Mouse (Mus musculus): ENCODE data around the gene Tcf7l1. TPM values are rescaled to one million over a fixed set of nuclear protein-coding genes. Genes with fewer than 3 reads are reported as not detected.
"Not testable (repeated sequence)": the region's sequence is repeated elsewhere in the genome, so short reads cannot be mapped to it uniquely, and the experiment has no call there.

Tcf7l1 gene
- total RNA-seq (2014; rRNA removed) (0.80 and 3.1 TPM in 2 replicates), polyA plus RNA-seq (2015; fragmentation: Nextera tagmentation; extraction: Ambion mirVana) (5.8 and 6.0 TPM in 2 replicates)

GRCm38 (mm10) chr6:72788892-72789699 lies at the start of gene Tcf7l1:
Tcf7l1 (minus strand) TSS chr6:72789254.
- peak; percentile 88 for ATAC-seq (ENCODE audit: low FRiP score)
- WGBS: under 1% methylated on average over 57 of the region's 80 CpGs
- peak within 1 kb of the TSS; percentile 20 for H3K9ac ChIP-seq (replicated peaks; ENCODE audit: low read length, poor library complexity, severe bottlenecking)

GRCm38 (mm10) chr6:72837756-72838155 lies 48.7 kb upstream of the Tcf7l1 start:
- no peak for TF ChIP-seq CTCF (IDR thresholded peaks at IDR 0.05)
- no peak overlapping the region for H3K4me2 ChIP-seq (ENCODE audit: low read depth, low read length, poor library complexity, severe bottlenecking)
- no peak overlapping the region for H3K27ac ChIP-seq (ENCODE audit: low read depth, low read length)
- H3K36me3 ChIP-seq (ENCODE audit: insufficient read depth, low read length): peaks cover 13% of the 10 kb centered on the region; the same call in 1 of the 2 replicates
- no peak for DNase-seq (ENCODE audit: low spot score)
- no peak overlapping the region for H3K9ac ChIP-seq (replicated peaks; ENCODE audit: low read length, poor library complexity, severe bottlenecking)
- H3K9me3 ChIP-seq (ENCODE audit: low read length): no peaks in the 10 kb centered on the region
- 91% methylated on average over 4 of the region's 4 CpGs for WGBS
- no peak for ATAC-seq (ENCODE audit: low FRiP score)
- H3K4me1 ChIP-seq (ENCODE audit: insufficient read depth, low read length): no peaks in the 10 kb centered on the region
- H3K27me3 ChIP-seq (ENCODE audit: insufficient read depth, low read length): no peaks in the 10 kb centered on the region
- H3K4me3 ChIP-seq (ENCODE audit: low read depth, low read length): no peak overlapping the region

More at GRCm38 (mm10) chr6:72788892-72789699, at the start of gene Tcf7l1:
- H3K27me3 ChIP-seq (ENCODE audit: insufficient read depth, low read length): peaks cover 11% of the 10 kb centered on the region; the same call in 1 of the 2 replicates
- H3K36me3 ChIP-seq (ENCODE audit: insufficient read depth, low read length): no peaks in the 10 kb centered on the region
- H3K9me3 ChIP-seq (ENCODE audit: low read length): no peaks in the 10 kb centered on the region
- H3K27ac ChIP-seq (ENCODE audit: low read depth, low read length): peak within 1 kb of the TSS; percentile 19
- peak within 1 kb of the TSS; percentile 91 for H3K4me2 ChIP-seq (ENCODE audit: low read depth, low read length, poor library complexity, severe bottlenecking)
- TF ChIP-seq CTCF (IDR thresholded peaks at IDR 0.05): peak; percentile 99
- no peaks in the 10 kb centered on the region for H3K4me1 ChIP-seq (ENCODE audit: insufficient read depth, low read length)
- H3K4me3 ChIP-seq (ENCODE audit: low read depth, low read length): peak within 1 kb of the TSS; percentile 59
- peak; percentile 87 for DNase-seq (ENCODE audit: low spot score)

- Histone ChIP-seq H3K27me3 (ENCODE audit: insufficient read depth, low read length) (no peaks in the 10 kb centered on the region), H3K36me3 (ENCODE audit: insufficient read depth, low read length) (no peaks in the 10 kb centered on the region), H3K9ac (replicated peaks; ENCODE audit: low read length, poor library complexity, severe bottlenecking) (no peak overlapping the region), H3K9me3 (ENCODE audit: low read length) (no peaks in the 10 kb centered on the region), H3K27ac (ENCODE audit: low read depth, low read length) (no peak overlapping the region), H3K4me2 (ENCODE audit: low read depth, low read length, poor library complexity, severe bottlenecking) (no peak overlapping the region), H3K4me1 (ENCODE audit: insufficient read depth, low read length) (no peaks in the 10 kb centered on the region), H3K4me3 (ENCODE audit: low read depth, low read length) (no peak overlapping the region)
- TF ChIP-seq CTCF (IDR thresholded peaks at IDR 0.05): no peak
- ATAC-seq (ENCODE audit: low FRiP score) (no peak), DNase-seq (ENCODE audit: low spot score) (no peak)
- WGBS: 66% methylated on average over 4 of the region's 4 CpGs
Measured at GRCm38 (mm10) chr6:72834518-72834917, 45.5 kb upstream of the Tcf7l1 start.

GRCm38 (mm10) chr6:72831858-72832257 lies 42.8 kb upstream of the Tcf7l1 start:
- H3K4me2 ChIP-seq (ENCODE audit: low read depth, low read length, poor library complexity, severe bottlenecking): no peak overlapping the region
- no peaks in the 10 kb centered on the region for H3K36me3 ChIP-seq (ENCODE audit: insufficient read depth, low read length)
- no peak overlapping the region for H3K4me3 ChIP-seq (ENCODE audit: low read depth, low read length)
- no peaks in the 10 kb centered on the region for H3K4me1 ChIP-seq (ENCODE audit: insufficient read depth, low read length)
- H3K27ac ChIP-seq (ENCODE audit: low read depth, low read length): no peak overlapping the region
- no peak for DNase-seq (ENCODE audit: low spot score)
- no peaks in the 10 kb centered on the region for H3K27me3 ChIP-seq (ENCODE audit: insufficient read depth, low read length)
- no peak for ATAC-seq (ENCODE audit: low FRiP score)
- H3K9me3 ChIP-seq (ENCODE audit: low read length): no peaks in the 10 kb centered on the region
- no peak overlapping the region for H3K9ac ChIP-seq (replicated peaks; ENCODE audit: low read length, poor library complexity, severe bottlenecking)
- no peak for TF ChIP-seq CTCF (IDR thresholded peaks at IDR 0.05)
- WGBS: 58% methylated on average over 3 of the region's 3 CpGs

GRCm38 (mm10) chr6:72831276-72831675 lies 42.2 kb upstream of the Tcf7l1 start:
- H3K4me2 ChIP-seq (ENCODE audit: low read depth, low read length, poor library complexity, severe bottlenecking): no peak overlapping the region
- H3K27me3 ChIP-seq (ENCODE audit: insufficient read depth, low read length): no peaks in the 10 kb centered on the region
- H3K9ac ChIP-seq (replicated peaks; ENCODE audit: low read length, poor library complexity, severe bottlenecking): no peak overlapping the region
- H3K27ac ChIP-seq (ENCODE audit: low read depth, low read length): no peak overlapping the region
- no peaks in the 10 kb centered on the region for H3K4me1 ChIP-seq (ENCODE audit: insufficient read depth, low read length)
- H3K9me3 ChIP-seq (ENCODE audit: low read length): no peaks in the 10 kb centered on the region
- H3K36me3 ChIP-seq (ENCODE audit: insufficient read depth, low read length): no peaks in the 10 kb centered on the region
- H3K4me3 ChIP-seq (ENCODE audit: low read depth, low read length): no peak overlapping the region
- DNase-seq (ENCODE audit: low spot score) (peak; percentile 65), ATAC-seq (ENCODE audit: low FRiP score) (no peak)
- 32% methylated on average over 3 of the region's 3 CpGs for WGBS
- TF ChIP-seq CTCF (IDR thresholded peaks at IDR 0.05): peak; percentile 81

GRCm38 (mm10) chr6:72828857-72829256 lies 39.8 kb upstream of the Tcf7l1 start:
- peak; percentile 59 for TF ChIP-seq CTCF (IDR thresholded peaks at IDR 0.05)
- H3K4me3 ChIP-seq (ENCODE audit: low read depth, low read length): no peak overlapping the region
- no peaks in the 10 kb centered on the region for H3K36me3 ChIP-seq (ENCODE audit: insufficient read depth, low read length)
- no peak overlapping the region for H3K9ac ChIP-seq (replicated peaks; ENCODE audit: low read length, poor library complexity, severe bottlenecking)
- 0 out of 2 replicates have a peak, but pooled peaks cover 3% of the 10 kb centered on the region for H3K4me1 ChIP-seq (ENCODE audit: insufficient read depth, low read length)
- H3K27me3 ChIP-seq (ENCODE audit: insufficient read depth, low read length): 0 out of 2 replicates have a peak, but pooled peaks cover 4% of the 10 kb centered on the region
- 79% methylated on average over 3 of the region's 3 CpGs for WGBS
- DNase-seq (ENCODE audit: low spot score) (no peak), ATAC-seq (ENCODE audit: low FRiP score) (no peak)
- H3K27ac ChIP-seq (ENCODE audit: low read depth, low read length): no peak overlapping the region
- H3K9me3 ChIP-seq (ENCODE audit: low read length): no peaks in the 10 kb centered on the region
- no peak overlapping the region for H3K4me2 ChIP-seq (ENCODE audit: low read depth, low read length, poor library complexity, severe bottlenecking)

GRCm38 (mm10) chr6:72828037-72828436 lies 39.0 kb upstream of the Tcf7l1 start:
- H3K4me1 ChIP-seq (ENCODE audit: insufficient read depth, low read length); H3K4me3 ChIP-seq (ENCODE audit: low read depth, low read length); H3K27ac ChIP-seq (ENCODE audit: low read depth, low read length); ATAC-seq (ENCODE audit: low FRiP score); H3K9me3 ChIP-seq (ENCODE audit: low read length); DNase-seq (ENCODE audit: low spot score); H3K36me3 ChIP-seq (ENCODE audit: insufficient read depth, low read length); H3K27me3 ChIP-seq (ENCODE audit: insufficient read depth, low read length); H3K9ac ChIP-seq (replicated peaks; ENCODE audit: low read length, poor library complexity, severe bottlenecking): not testable (repeated sequence)
- 10% methylated on average over 8 of the region's 9 CpGs for WGBS
- peak overlapping the region; percentile 30; the same call in 1 of the 2 replicates for H3K4me2 ChIP-seq (ENCODE audit: low read depth, low read length, poor library complexity, severe bottlenecking)

Measured in midbrain, postnatal 0 days (tissue).